Mouse (Mus musculus): Measurements from ENCODE around the gene Acaa1a. TPM values are rescaled to one million over a fixed set of nuclear protein-coding genes. Genes with fewer than 3 reads are reported as not detected.
"Not testable (repeated sequence)": the region's sequence is repeated elsewhere in the genome, so short reads cannot be mapped to it uniquely, and the experiment has no call there.

The Acaa1a gene
- total RNA-seq, 4 experiments from 2014 or later = 35.9 to 42.5 (median 39.9) TPM

DNA sequence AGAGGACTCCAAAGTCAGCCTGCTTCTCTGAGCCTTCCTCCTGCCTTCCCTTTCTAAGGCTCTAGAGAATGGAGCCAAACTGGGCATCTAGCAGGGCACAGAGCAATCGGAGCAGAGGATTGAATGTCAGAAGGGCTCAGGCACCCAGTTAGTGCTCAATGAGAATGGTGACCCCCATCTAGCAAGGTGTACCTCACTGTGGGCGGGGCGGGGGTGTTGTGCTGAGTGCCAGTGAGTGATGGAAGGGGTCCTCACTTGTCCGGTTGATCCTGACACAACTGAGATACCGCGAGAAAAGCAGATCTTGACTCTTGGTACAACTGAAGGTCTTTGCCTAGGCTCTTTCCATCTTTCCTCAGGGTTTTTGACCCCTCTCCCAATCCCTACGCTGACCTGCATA lies 370 bp upstream of the Acaa1a start:
- no peak for DNase-seq (ENCODE audit: low spot score in 2 of 2)

- DNase-seq (ENCODE audit: low spot score in 2 of 2) = no peak
Measured at GRCm38 (mm10) chr9:119340212-119340580, 720 bp downstream of the Acaa1a start.

- peak; percentile 95 to 97 for DNase-seq (ENCODE audit: low spot score in 2 of 2)
Measured at GRCm38 (mm10) chr9:119340909-119341816, 1.7 kb downstream of the Acaa1a start, which contains the start of gene Myd88. TSS of gene Myd88 (minus strand) at chr9:119341411.

GRCm38 (mm10) chr9:119342728-119343127 lies 3.3 kb downstream of the Acaa1a start:
- DNase-seq (ENCODE audit: low spot score in 2 of 2) = no peak

DNA sequence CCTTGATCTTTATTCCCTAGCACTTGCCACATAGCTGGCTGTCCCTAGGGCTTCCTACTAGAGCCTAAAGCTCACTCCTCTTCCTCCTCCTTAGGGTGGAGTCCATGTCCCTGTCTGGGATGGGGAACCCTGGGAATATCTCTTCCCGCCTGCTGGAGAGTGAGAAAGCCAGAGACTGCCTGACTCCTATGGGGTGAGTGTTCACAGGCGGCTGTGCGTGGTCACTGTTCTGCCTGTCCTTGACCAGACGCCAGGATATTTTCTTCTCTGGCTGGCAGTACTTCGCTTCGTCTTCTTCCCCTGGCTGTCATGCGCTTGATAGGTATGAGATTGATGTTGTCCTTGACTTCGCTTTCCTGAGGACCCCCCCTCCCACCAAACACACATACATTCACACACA lies 6.9 kb downstream of the Acaa1a start:
- DNase-seq (ENCODE audit: low spot score in 2 of 2) = no peak

DNA sequence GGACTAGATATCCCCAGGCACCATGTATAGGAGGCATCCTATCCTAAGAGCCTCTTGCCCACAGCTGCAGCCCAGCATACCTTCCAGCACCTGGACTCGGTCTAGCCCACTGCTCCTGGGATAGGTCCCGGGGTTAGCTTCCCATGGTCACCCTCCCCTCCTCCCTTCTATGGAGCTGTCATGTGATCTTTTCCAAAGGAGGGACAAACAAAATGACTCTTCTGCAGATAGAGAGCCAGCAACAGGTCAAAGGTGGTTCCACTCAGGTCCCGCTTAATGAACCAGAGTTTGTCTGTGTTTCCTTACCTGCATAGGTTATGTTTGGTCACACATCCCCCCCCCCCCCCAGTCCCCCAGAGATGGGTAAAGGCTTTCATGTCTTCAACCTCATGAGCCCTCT lies 11.1 kb downstream of the Acaa1a start:
- no peak for DNase-seq (ENCODE audit: low spot score in 2 of 2)

DNA sequence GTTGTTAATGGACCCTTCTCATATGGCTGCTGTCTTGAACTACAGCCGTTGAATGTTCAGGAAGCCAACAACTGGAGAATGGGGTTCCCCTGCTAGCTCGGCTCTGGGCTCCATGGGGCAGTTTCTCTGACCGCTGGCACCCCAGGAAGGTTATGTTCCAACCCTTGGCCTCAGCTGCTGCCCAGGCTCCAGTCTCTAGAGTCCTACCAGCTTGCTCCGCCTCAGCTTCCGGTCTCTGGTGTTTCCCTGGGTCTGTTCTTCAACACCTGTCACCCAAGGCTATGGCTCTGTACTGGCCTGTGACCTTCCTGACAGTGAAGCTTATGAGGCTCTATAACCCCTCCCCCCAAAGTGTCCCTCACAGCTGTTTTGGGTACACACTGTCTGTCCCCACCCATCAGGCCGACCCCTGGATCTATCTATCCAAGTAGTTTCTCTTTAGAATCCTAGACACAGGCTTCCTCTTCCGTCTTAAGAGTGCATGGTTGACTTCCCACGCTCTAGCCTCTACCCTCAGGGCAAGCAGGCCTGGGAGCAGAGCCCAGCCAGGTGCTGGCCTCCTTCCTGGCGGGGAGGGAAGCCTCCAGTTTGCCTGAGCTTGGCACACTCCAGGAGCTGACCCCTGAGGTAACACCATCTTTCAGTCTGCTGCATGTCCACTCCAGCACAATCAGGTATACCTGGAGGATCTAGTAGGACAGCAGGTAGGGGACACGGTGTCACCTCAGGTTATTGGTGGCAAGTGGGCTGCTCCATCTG lies 11.7 kb downstream of the Acaa1a start:
- no peak for DNase-seq (ENCODE audit: low spot score in 2 of 2)

- peak; percentile 78 to 80 for DNase-seq (ENCODE audit: low spot score in 2 of 2)
Measured at GRCm38 (mm10) chr9:119352060-119352459, 12.6 kb downstream of the Acaa1a start.

- no peak for DNase-seq (ENCODE audit: low spot score in 2 of 2)
Measured at GRCm38 (mm10) chr9:119353926-119354325, 14.4 kb downstream of the Acaa1a start.

DNA sequence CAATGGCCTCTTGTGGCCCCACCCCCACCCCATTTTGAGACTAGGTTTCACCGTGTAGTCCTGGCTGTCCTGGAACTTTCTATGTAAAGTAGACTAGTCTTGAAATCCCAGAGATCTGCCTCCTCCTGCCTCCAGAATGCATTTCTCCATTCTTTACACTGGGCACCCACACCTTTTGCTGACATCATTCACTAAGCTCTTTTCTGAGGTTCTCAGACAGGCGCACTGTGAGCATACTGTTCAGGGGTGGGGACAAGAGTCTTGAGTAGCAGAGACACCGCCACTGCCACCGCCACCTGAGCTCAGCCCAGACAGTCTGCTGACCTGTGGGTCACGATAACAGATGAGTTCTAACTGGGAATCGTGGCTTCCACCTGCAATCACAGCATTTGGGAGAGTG lies 16.5 kb downstream of the Acaa1a start:
- DNase-seq (ENCODE audit: low spot score in 2 of 2) = no peak

DNA sequence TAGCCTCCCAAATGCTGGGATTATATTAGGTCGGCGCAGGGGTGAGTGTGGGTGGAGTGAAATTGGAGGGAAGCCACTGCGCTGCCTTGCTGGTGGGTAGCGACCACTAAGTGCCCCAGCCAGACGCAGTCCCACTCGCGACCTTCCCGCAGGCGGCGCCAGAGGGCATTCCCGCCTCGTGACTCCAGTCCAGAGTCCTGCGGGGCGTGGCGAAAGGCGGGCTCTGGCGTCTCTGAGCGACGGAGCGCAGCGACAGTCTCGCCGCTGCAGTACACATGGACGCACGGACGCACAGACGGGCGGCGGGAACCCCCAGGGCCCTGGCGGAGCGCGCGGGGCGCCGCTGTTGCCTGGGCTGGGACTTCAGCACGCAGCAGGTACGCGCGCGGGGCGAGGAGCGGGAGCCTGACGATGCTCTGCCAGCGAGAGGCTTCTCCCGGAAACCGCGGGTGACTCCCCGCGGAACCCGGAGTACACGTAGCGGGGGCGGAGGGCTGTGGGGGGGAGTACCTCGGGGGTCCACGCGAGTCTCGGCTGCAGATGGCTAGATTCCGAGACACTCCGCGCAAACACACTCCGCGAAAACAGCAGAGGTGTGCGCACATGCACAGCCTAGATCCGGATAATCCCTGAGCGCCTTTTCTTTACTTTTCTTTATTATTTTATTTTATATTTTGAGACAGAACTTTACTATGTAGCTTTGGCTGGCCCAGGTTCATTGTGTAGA lies 18.0 kb downstream of the Acaa1a start, which contains the start of gene Xylb:
TSS of gene Xylb (plus strand) at position 51 of the 727 bp plus-strand sequence.
- DNase-seq (ENCODE audit: low spot score in 2 of 2) = peak; percentile 74 to 87

- no peak for DNase-seq (ENCODE audit: low spot score in 2 of 2)
Measured at GRCm38 (mm10) chr9:119358058-119358429, 18.6 kb downstream of the Acaa1a start.

GRCm38 (mm10) chr9:119361416-119361815 lies 21.9 kb downstream of the Acaa1a start:
- no peak for DNase-seq (ENCODE audit: low spot score in 2 of 2)

GRCm38 (mm10) chr9:119363229-119363628 lies 23.8 kb downstream of the Acaa1a start:
- DNase-seq (ENCODE audit: low spot score in 2 of 2) = no peak

DNA sequence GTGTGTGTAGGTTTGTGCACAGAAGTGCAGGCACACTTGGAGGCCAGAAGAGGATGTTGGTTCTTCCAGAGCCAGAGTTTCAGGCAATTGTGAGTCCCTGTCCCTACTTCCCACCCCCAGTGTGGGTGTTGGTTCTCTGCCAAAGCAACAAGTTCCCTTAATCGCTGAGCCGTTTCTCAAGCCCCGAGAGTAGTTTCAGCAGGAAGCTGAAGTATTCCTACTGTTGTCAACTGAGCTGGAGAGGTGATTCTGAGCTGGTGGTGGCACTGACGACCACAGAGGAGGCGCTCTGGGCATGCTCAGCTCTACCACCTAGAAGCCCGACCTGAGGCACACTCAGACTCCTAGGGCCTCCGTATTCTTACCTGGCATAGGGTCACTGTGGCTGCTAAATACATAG lies 25.8 kb downstream of the Acaa1a start, which contains the start of gene Slc22a14:
TSS of gene Slc22a14 (minus strand) at position 270 of the 400 bp plus-strand sequence.
- DNase-seq (ENCODE audit: low spot score in 2 of 2) = no peak

DNA sequence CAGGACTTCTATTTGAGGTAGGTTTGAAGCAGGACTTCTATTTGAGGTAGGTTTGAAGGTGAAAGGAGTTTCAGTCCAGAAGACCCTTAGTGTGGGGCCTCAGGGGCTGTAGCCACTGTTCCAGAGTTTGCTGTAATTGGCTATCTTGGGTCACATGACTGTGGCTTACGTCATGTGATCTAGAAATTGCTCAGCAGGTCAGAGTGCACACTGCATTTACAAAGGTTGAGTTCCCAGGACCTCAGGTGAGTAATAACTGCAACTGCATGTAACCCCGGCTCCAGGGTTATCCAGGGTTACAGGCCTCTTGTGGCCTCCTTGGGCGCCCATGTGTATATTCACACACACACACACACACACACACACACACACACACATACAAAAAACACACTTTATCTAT lies 28.9 kb downstream of the Acaa1a start:
- DNase-seq (ENCODE audit: low spot score in 2 of 2) = no peak

DNA sequence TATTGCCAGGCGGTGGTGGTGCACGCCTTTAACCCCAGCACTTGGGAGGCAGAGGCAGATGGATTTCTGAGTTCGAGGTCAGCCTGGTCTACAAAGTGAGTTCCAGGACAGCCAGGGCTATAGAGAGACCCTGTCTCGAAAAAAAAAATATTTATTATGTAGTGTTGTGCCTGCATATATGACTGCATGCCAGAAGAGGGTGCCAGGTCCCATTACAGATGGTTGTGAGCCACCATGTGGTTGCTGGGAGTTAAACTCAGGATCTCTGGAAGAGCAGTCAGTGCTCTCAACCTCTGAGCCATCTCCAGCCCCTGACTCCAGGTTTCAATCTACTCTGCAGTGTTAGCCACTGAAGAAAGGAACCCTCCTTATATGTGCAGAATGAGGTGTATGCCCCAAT lies 31.3 kb downstream of the Acaa1a start:
- DNase-seq (ENCODE audit: low spot score in 2 of 2) = not testable (repeated sequence)

- no peak for DNase-seq (ENCODE audit: low spot score in 2 of 2)
Measured at GRCm38 (mm10) chr9:119371251-119371650, 31.8 kb downstream of the Acaa1a start.

DNA sequence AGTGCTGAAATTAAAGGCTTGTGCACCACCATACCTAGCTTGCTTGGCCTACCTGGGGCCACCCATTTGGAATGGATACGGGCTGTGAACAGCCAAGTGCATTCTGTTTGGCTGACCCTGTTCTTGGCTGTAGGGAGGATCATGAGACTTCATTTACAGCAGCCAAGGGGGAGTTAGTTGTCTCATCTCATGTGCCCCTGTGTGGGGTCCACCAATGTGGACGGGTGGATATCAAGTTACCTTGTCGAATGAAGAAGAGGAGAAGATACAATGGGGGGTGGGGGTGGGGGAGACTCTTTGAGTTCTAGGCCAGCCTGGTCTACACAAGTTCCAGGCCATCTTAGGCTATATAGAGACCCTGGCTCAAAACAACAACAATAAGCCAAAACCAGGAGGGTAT lies 35.5 kb downstream of the Acaa1a start:
- DNase-seq (ENCODE audit: low spot score in 2 of 2) = no peak

GRCm38 (mm10) chr9:119375556-119375955 lies 36.1 kb downstream of the Acaa1a start:
- no peak for DNase-seq (ENCODE audit: low spot score in 2 of 2)

DNA sequence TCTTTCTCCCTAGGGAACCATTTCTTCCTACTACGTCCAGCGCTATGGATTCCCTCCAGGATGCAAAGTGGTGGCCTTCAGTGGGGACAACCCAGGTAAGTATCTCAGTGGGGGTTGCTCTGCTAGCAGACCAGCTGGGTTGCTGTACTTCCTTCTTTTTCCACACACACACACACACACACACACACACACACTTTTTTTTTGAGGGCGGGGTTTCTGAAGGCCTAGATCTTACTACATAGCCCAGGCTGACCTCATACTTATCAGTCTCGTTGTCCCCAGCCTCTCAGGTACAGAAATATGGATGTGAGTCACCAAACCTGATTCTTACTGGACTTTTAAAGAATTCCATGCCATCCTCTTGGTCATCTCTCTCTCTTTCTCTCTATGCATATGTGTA lies 38.8 kb downstream of the Acaa1a start:
- DNase-seq (ENCODE audit: low spot score in 2 of 2) = no peak

DNA sequence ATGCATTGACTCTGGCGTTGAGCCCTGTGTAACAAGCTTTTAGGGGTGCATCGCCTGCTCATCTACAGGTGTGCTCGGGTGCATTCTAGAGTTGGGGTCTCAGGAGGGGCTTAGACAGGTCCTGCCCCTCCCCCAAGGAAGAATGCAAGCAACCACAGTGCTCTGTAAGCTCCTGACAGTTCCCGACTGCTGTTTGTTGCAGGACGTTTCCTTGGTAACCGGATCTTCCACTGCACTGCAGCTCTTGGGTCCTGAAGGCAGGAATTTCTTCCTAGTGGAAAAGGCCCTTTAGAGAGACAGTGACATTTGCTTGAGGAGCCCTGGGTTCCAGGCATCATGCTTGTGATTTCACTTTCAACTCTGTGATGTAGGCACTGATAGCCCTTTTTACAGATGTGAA lies 43.1 kb downstream of the Acaa1a start:
- no peak for DNase-seq (ENCODE audit: low spot score in 2 of 2)

Measured in gastrocnemius, adult 8-10 months (tissue).